Mouse (Mus musculus) lung, adult 2 months (tissue): ENCODE measurements around the gene Fkbp5.
"Not testable (repeated sequence)": the region's sequence is repeated elsewhere in the genome, so short reads cannot be mapped to it uniquely, and the experiment has no call there.

Experiments
- CTCF ChIP-seq: fragments of 200-500 bp; IDR thresholded peaks from 2 replicates; pipeline ENCODE4 v1.5.1; 2011; ENCODE audit warnings: mild to moderate bottlenecking, low read length, control low read depth; ENCODE audit not compliant: insufficient read depth
- POLR2A ChIP-seq: fragments of 200-500 bp; IDR thresholded peaks from 2 replicates; pipeline ENCODE4 v1.6.1; 2011; ENCODE audit warnings: low read depth, mild to moderate bottlenecking, control low read depth, low read length, borderline replicate concordance; ENCODE audit errors: extremely low read depth

GRCm38 (mm10) chr17:28358576-28359261, 158.6 kb downstream of the Fkbp5 start:
- not testable (repeated sequence) for TF ChIP-seq CTCF, POLR2A
